Mouse (Mus musculus) embryonic facial prominence, embryonic 10.5 days (tissue): ENCODE results near the gene Jup. TPM values are rescaled to one million over a fixed set of nuclear protein-coding genes. Genes with fewer than 3 reads are reported as not detected.

ENCODE experiments used
- DNase-seq: peaks from one replicate; pipeline ENCODE4 v3.0.0-alpha.2; 2017; ENCODE audit warnings: low spot score
- H3K27ac ChIP-seq: fragments of 300-500 bp; sonication (generic); replicated peaks from 2 replicates; pipeline ENCODE4 v1.5.1; 2016; ENCODE audit warnings: mild to moderate bottlenecking
- H3K27me3 ChIP-seq: fragments of 300-500 bp; sonication (generic); replicated peaks from 2 replicates; pipeline ENCODE4 v1.6.1; 2016; ENCODE audit warnings: low read depth, mild to moderate bottlenecking; ENCODE audit not compliant: poor library complexity, severe bottlenecking
- H3K36me3 ChIP-seq: fragments of 300-500 bp; sonication (generic); replicated peaks from 2 replicates; pipeline ENCODE4 v1.6.1; 2016; ENCODE audit warnings: mild to moderate bottlenecking, moderate library complexity
- H3K4me1 ChIP-seq: fragments of 300-500 bp; sonication (generic); 2 replicates; pipeline ENCODE4 v1.6.1; 2016
- H3K4me3 ChIP-seq: fragments of 300-500 bp; sonication (generic); 2 replicates; pipeline ENCODE4 v1.5.1; 2016; ENCODE audit warnings: mild to moderate bottlenecking, moderate library complexity
- H3K9me3 ChIP-seq: fragments of 300-500 bp; sonication (generic); 2 replicates; pipeline ENCODE4 v1.6.1; 2016; ENCODE audit warnings: mild to moderate bottlenecking
- WGBS: fragments of 180-500 bp; shearing (Covaris S2); methylation state at CpG from one replicate; pipeline ENCODE4 v1.1.7; 2016; 5-methylcytosine and 5-hydroxymethylcytosine counted together
- polyA plus RNA-seq: library from polyadenylated mRNA; unstranded; fragments of >200 nt; fragmentation: Nextera tagmentation; extraction: Ambion mirVana; gene quantifications from 2 replicates; pipeline ENCODE4 v1.2.1, GENCODE M21; 2016

The Jup gene
- polyA plus RNA-seq, 1 experiment from 2014 or later, result 52.6 TPM

DNA sequence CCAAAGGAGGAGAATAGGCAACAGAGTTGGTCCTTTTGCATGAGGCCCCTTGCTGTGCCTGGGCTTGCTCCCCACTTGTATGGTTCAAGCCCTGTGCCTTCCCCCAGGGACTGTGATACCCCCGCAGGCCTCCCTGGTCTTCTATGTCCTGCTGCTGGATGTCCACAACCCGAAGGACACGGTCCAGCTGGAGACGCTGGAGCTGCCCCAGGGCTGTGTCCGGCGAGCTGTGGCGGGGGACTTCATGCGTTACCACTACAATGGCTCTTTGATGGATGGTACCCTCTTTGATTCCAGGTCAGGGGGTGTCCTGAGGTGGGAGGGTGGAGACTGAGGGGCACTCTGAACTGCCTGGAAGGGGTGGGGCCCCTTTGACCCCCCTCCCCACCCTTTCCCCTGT lies 24.0 kb upstream of the Jup start:
- no peak overlapping the region for H3K4me3 ChIP-seq
- H3K36me3 ChIP-seq, result peaks cover 67% of the 10 kb centered on the region
- no peak for DNase-seq
- H3K27ac ChIP-seq, result no peak overlapping the region
- H3K4me1 ChIP-seq, result peaks cover 17% of the 10 kb centered on the region
- H3K27me3 ChIP-seq, result peaks cover 4% of the 10 kb centered on the region; the same call in 1 of the 2 replicates
- H3K9me3 ChIP-seq, result no peaks in the 10 kb centered on the region
- 43% methylated on average over 8 of the region's 8 CpGs for WGBS

DNA sequence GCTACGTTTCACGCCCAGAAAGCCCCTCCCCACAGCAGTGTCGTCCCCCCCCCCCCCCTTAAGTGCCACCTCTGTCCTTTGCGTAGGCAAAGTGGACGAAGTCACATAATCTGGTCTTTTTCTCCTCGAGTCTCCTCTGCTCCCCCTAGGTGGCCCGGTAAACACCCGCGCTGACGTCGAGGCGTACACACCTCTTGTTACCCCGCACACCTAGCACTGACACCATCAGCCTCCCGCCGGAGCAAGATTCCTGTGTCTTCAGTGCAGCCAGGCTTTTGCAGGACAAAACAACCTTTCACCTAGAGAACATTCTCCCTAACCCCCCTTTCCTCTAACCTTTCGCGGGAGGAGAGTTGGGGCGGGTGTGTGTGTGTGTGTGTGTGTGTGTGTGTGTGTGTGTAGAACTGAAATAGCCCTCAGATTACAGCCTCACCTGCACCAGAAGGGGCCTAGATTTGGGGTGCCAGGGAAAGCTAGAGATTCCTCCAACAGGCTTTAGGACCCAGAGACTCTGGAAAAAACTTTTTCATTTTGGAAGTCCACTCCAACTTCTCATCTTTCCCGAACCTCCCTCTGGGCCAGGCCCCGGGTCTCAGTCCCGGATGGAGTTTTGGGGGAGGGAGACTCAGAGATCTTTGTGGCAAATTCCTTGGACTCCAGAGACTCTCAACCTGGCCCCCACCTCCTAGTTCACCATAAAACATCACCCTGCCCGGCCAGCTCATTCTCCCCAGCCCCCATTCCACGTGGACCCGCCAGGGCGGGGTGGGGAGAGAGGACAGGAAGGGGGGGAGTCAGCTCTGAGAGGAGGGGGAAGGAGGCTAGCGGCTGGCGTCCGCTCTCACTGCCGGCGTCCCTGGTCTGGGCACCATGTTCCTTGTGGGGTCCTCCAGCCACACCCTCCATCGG lies 17.6 kb upstream of the Jup start, which contains the start of gene Fkbp10:
Gene Fkbp10 (plus strand): TSS at position 784 of the 909 bp plus-strand sequence.
- H3K9me3 ChIP-seq, result no peaks in the 10 kb centered on the region
- peak within 1 kb of the TSS; percentile 71 for H3K4me3 ChIP-seq
- H3K27me3 ChIP-seq, result peaks cover 18% of the 10 kb centered on the region; the same call in 1 of the 2 replicates
- DNase-seq, result peak; percentile 85
- H3K4me1 ChIP-seq, result peaks cover 59% of the 10 kb centered on the region
- under 1% methylated on average over 31 of the region's 31 CpGs for WGBS
- peak within 1 kb of the TSS; percentile 95 for H3K27ac ChIP-seq
- peaks cover 29% of the 10 kb centered on the region for H3K36me3 ChIP-seq

DNA sequence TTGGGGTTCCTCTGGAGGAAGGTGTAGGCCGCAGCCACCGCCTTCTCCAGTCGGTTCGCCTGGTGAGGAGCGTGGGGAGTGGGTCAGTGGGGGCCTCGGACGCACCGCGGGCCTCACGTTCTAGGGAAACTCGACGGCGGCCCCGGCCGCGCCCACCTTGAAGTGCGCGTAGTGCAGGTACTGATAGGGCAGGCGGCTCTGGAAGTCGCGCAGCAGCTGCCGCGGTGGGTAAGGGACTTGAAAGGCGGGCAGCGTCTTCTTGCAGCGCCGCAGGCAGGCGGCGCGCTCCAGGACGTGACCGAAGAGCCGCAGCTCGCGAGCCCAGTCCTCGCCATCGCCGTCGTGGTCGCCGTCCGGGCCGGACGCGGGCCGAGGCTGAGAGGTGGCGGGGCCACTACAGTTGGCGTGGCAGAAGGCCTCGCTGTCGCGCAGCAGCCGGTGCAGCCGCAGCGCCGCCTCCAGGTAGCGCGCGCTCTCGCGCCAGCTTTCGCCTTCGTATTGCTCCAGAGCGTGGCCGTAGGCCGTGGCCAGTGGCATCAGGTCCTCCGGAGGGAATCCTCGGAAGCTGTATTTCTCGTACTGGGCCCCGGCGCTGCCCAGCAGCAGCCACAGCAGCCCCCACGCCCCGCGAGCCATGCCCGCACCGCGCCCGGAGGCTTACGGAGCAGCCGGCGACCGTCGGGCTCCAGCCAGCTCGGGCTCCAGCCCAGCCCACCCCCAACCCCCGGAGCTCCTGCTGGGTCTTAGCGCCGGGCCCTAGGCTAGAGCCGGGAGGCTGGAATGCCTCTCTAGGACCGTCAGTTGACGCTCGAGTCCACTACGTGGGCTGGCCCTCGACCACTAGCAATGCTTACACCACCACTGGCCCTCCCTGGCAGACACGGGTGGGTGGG lies 16.7 kb upstream of the Jup start, which contains the start of gene P3h4:
Gene P3h4 (minus strand): TSS at position 816 of the 893 bp plus-strand sequence.
- H3K27me3 ChIP-seq, result peaks cover 18% of the 10 kb centered on the region; the same call in 1 of the 2 replicates
- 1% methylated on average over 93 of the region's 93 CpGs for WGBS
- H3K4me1 ChIP-seq, result peaks cover 59% of the 10 kb centered on the region
- peaks cover 33% of the 10 kb centered on the region for H3K36me3 ChIP-seq
- H3K9me3 ChIP-seq, result no peaks in the 10 kb centered on the region
- peak within 1 kb of the TSS; percentile 95 for H3K27ac ChIP-seq
- peak within 1 kb of the TSS; percentile 71 for H3K4me3 ChIP-seq
- peak; percentile 94 for DNase-seq

DNA sequence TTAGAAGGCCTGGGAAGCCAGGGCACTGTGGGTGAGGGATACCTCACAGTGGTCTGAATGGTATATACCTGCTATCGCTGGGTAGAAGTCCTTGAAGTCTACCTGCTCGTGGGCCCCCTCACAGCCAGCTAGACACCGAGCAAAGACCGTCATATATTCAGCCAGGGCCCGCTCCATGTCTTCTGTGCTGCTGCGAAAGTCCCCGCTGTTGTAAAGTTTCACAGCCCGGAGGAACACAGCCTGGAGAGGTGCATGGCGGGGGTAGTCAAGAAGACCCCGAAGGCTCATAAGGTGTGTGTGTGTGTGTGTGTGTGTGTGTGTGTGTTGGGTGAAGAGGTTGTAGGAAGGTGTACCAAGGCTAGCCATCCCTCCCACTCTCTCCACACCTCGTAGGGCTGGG lies 16.0 kb upstream of the Jup start:
- Histone ChIP-seq H3K9me3 (no peaks in the 10 kb centered on the region), H3K27ac (peak overlapping the region; percentile 95), H3K4me1 (peaks cover 59% of the 10 kb centered on the region), H3K27me3 (peaks cover 18% of the 10 kb centered on the region; the same call in 1 of the 2 replicates), H3K4me3 (peak overlapping the region; percentile 71), H3K36me3 (peaks cover 37% of the 10 kb centered on the region)
- WGBS, result 82% methylated on average over 11 of the region's 11 CpGs
- no peak for DNase-seq

DNA sequence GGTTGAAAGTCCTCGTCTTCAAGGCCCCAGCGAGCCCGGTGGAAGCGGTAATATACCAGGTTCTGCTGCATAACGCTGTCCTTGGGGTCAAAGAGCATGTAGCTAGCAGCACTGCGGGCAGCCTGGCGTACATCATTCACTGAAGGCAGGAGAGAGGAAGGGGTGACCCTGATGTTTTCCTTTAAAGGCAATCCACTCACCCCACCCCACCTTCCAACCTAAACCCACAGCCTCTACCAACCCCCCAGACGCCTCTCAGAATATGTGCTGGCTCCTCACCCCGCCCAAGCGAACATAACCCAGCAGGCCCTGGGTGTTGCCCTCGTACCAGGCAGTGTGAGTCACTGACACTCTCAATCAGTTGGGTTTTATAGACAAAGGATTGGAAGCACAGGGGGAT lies 14.2 kb upstream of the Jup start:
- Histone ChIP-seq H3K4me1 (peaks cover 66% of the 10 kb centered on the region), H3K27ac (peak overlapping the region; percentile 32; the same call in 1 of the 2 replicates), H3K4me3 (no peak overlapping the region), H3K36me3 (peaks cover 46% of the 10 kb centered on the region), H3K9me3 (no peaks in the 10 kb centered on the region), H3K27me3 (peaks cover 16% of the 10 kb centered on the region; the same call in 1 of the 2 replicates)
- DNase-seq, result no peak
- WGBS, result 90% methylated on average over 11 of the region's 11 CpGs

DNA sequence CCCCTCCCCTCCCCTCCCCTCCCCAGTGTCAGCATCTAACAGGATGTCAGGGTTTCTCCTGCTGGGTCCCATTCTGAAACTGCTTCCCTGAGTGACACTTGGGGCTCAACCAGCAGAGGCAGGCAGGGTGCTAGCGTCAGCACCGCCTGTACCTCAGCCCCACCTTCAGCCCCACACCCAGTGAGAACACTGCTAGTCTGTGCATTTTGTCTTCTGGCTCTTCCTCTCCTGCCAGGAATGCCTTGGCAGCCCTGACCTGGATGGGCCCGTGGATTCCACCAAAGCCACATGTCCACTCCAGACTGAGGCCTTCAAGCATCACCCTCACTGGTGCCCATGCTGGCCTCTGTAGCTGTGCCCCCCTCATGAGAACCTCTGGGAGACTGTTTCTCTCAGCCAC lies 12.1 kb upstream of the Jup start:
- no peak for DNase-seq
- Histone ChIP-seq H3K4me3 (no peak overlapping the region), H3K27ac (no peak overlapping the region), H3K36me3 (peaks cover 46% of the 10 kb centered on the region), H3K4me1 (peaks cover 50% of the 10 kb centered on the region), H3K27me3 (0 out of 2 replicates have a peak, but pooled peaks cover 9% of the 10 kb centered on the region), H3K9me3 (no peaks in the 10 kb centered on the region)
- 82% methylated on average over 3 of the region's 3 CpGs for WGBS

DNA sequence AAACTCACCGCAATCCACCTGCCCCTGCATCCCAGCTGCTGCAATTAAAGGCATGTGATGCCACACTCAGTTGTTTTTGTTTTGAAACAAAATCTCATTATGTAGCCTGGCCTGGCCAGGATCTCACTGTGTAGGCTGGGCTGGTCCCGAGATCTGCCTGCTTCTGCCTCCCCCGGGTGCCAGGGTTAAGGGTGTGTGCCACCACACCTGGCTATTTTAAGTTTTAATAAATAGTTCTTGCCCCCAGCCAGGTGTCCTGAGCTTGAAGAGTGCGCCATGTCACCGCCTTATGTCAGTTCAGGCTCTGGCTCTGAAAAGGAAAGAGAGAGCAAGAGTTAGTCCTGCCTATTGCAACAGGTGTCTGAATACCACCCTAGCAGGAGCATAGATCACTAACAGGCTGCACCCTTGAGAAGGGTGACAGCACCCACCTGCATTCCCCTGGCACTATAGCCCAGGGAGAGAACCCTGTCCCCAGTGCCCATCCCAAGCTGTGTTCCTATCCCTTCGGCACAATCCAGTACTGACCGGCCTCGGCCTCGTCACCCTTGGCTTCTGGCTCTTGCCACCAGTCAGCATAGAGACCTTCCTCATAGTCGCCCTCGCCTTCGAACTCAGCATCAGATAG lies 11.4 kb upstream of the Jup start:
- H3K4me3 ChIP-seq, result no peak overlapping the region
- peaks cover 43% of the 10 kb centered on the region for H3K4me1 ChIP-seq
- H3K27ac ChIP-seq, result no peak overlapping the region
- peaks cover 46% of the 10 kb centered on the region for H3K36me3 ChIP-seq
- no peaks in the 10 kb centered on the region for H3K9me3 ChIP-seq
- WGBS, result 90% methylated on average over 12 of the region's 12 CpGs
- 0 out of 2 replicates have a peak, but pooled peaks cover 7% of the 10 kb centered on the region for H3K27me3 ChIP-seq
- DNase-seq, result no peak

DNA sequence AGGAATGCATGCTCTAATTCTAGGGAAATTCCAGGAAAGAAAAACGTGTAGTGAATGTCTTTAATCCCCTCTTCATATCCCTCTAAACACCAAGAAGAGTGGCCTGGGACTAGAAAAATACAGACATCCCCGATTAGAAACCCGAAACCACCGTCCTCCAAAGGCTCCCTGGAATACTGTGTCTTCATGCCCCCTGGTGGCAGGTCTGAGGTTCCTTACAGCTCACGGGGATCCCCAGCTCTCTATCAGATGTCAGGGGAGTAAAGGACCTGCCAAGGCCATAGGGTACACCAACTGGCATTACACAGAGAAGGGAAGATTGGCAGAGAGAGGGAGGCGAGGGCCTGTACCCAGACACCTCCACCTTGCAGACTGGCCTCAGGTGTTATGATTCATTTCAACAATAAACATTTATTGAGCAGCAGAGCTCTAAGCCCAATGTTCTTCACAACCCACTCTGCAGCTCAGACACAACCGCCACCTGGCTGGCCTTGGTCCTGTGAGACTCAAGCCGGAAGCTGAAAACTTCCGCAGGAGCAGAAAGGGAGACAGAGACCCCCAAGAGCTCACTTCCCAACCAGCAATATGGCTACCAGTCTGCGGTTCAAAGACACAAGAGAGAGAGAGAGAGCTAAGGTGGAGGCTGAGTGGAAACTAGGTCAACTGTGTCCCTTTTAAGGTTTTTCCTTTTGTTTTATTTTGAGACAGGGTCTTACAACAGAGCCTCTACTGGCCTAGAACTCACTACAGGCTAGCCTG lies 10.7 kb upstream of the Jup start:
- no peak overlapping the region for H3K4me3 ChIP-seq
- WGBS, result 39% methylated on average over 10 of the region's 10 CpGs
- H3K27ac ChIP-seq, result no peak overlapping the region
- DNase-seq, result peak; percentile 72
- no peaks in the 10 kb centered on the region for H3K9me3 ChIP-seq
- H3K36me3 ChIP-seq, result peaks cover 46% of the 10 kb centered on the region
- no peaks in the 10 kb centered on the region for H3K27me3 ChIP-seq
- H3K4me1 ChIP-seq, result peaks cover 36% of the 10 kb centered on the region

DNA sequence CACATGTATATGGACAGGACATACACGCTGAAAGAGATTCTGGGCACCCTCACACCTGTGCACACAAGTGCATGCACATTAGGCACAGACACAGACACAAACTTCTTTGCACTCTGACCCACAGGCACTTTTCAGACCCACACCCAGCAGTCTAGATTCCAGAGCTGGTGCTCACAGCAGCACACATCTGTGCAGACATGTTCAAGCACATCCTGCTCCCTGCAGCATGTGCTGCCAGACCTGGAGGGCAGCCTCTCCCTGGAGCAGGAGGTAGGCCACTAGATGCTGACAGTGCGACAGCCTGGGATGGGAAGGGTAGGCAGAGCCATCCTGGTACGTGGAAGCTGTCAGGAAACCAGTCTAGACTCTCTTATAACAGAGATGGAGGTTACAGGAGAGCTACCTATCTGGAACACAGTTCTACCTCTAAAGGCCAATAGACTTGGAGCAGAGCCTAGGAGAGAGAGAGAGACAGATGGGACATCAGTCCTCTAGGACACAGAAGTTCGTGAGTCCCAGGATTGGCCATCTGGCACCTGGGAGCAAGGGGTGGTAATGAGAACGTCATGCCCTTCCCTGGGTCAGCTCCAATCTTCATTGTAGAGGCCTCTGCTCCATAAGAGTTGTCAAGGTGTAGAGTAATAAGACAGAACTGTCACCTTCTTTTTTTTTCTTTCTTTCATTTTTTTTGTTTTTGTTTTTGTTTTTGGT lies 9.6 kb upstream of the Jup start:
- H3K36me3 ChIP-seq, result peaks cover 42% of the 10 kb centered on the region
- DNase-seq, result no peak
- no peak overlapping the region for H3K27ac ChIP-seq
- H3K27me3 ChIP-seq, result no peaks in the 10 kb centered on the region
- H3K4me1 ChIP-seq, result peaks cover 31% of the 10 kb centered on the region
- no peaks in the 10 kb centered on the region for H3K9me3 ChIP-seq
- whole genome bisulfite sequencing, result 84% methylated on average over 5 of the region's 5 CpGs
- H3K4me3 ChIP-seq, result no peak overlapping the region

DNA sequence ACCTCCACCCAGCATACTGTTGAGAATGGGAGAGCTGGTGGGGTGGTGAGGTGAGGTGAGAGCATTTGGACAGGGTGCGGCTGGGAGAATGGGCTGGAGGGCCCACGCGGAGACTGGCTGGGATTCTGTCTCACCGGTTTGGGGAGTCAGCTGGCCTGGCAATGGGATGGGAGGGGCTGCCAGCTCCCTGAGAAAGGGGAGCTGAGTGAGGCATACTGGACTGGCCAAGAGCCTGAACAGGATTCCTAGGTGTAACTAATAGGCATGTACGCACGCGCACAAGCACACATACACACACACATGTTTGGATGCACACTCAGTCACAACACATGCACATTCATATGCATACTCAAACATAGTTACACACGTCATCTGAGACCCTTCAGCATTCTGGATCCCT lies 8.7 kb upstream of the Jup start:
- WGBS, result 83% methylated on average over 8 of the region's 8 CpGs
- DNase-seq, result no peak
- Histone ChIP-seq H3K27me3 (no peaks in the 10 kb centered on the region; the same call in 1 of the 2 replicates), H3K4me1 (peaks cover 32% of the 10 kb centered on the region), H3K9me3 (no peaks in the 10 kb centered on the region), H3K4me3 (no peak overlapping the region), H3K36me3 (peaks cover 34% of the 10 kb centered on the region), H3K27ac (no peak overlapping the region)

DNA sequence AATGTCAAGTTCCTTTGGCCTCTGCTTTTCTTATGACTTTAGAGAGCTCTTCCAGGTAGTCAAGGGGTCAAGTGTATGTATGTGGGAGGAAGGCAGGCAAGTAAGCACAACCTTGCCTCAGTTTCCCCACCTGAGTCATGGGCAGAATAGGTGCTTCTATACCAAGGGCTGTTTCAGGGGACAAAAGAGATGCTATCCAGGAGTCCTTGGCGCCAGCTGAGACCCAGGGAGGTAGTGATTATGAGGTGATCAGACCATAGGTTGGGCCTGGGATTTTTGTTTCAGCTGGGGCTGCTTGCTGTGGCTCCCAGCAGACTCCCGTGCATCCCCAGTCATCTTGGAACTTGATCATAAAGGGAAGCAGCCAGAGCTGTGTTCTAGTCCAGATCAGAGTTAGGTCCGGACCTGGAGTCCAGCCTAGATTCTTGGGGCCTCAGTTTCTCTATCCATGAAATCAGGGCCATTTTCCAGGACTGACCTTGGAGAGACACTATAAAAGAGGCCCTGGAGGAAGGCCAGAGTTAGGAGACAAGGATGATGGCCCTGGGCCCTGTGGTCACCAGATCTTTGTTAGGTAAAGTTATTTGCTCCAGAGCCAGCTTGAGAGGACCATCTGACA lies 7.0 kb upstream of the Jup start:
- H3K27me3 ChIP-seq, result no peaks in the 10 kb centered on the region; the same call in 1 of the 2 replicates
- no peak overlapping the region for H3K27ac ChIP-seq
- DNase-seq, result no peak
- H3K4me3 ChIP-seq, result no peak overlapping the region
- 88% methylated on average over 3 of the region's 3 CpGs for WGBS
- H3K36me3 ChIP-seq, result peaks cover 19% of the 10 kb centered on the region
- H3K9me3 ChIP-seq, result no peaks in the 10 kb centered on the region
- peaks cover 32% of the 10 kb centered on the region for H3K4me1 ChIP-seq
